ENCODE assay signal across 10 mouse cellular contexts in genomic region chr1:127338833-127339487, GRCm38 (mm10).
DNase-seq lines count a peak whose midpoint lies in the region; ATAC-seq and TF ChIP-seq lines count a peak whose summit lies in the region.
"Had no signal": no experiment of that assay in that cellular context is flagged by ENCODE, and none has a peak within 500 bp of the region (broad histone marks: within the 10 kb centered on the region; RNA-seq: fewer than 3 reads in every experiment).

No protein-coding gene starts in this region.

- no peaks in the 10 kb centered on the region for H3K27me3 ChIP-seq in hindbrain, embryonic 15.5 days
- no peaks in the 10 kb centered on the region for H3K27me3 ChIP-seq in hindbrain, embryonic 11.5 days (ENCODE audit: control insufficient read depth, insufficient read depth, low read length)
- no peaks in the 10 kb centered on the region for H3K27me3 ChIP-seq in stomach, postnatal 0 days (ENCODE audit: control insufficient read depth, insufficient read depth, low read length)

- H3K36me3 ChIP-seq in hindbrain, embryonic 15.5 days, result no peaks in the 10 kb centered on the region
- no peaks in the 10 kb centered on the region for H3K36me3 ChIP-seq in hindbrain, embryonic 11.5 days (ENCODE audit: control insufficient read depth, insufficient read depth, low read length)
- no peaks in the 10 kb centered on the region for H3K36me3 ChIP-seq in stomach, postnatal 0 days (ENCODE audit: control insufficient read depth, insufficient read depth, low read length)

- DNase-seq in hindbrain, embryonic 11.5 days (ENCODE audit: low spot score), result no peak
- peak; percentile 80 for DNase-seq in brain, embryonic 14.5 days (ENCODE audit: low read depth)
- DNase-seq in gastrocnemius, adult 8-10 months (ENCODE audit: low spot score in 2 of 2), result peak; percentile 51 to 70
- peak; percentile 69 for DNase-seq in kidney, postnatal 36 days
- no peak for DNase-seq in stomach, postnatal 0 days (ENCODE audit: low spot score)
- no peak for DNase-seq in thymus, postnatal 25 days
- no peak for DNase-seq in spleen, adult 18-20 months
- DNase-seq: lung, postnatal 10 days had no signal

- H3K4me1 ChIP-seq in hindbrain, embryonic 15.5 days (replicated peaks), result peaks cover 23% of the 10 kb centered on the region
- no peaks in the 10 kb centered on the region; the same call in 1 of the 2 replicates for H3K4me1 ChIP-seq in hindbrain, embryonic 11.5 days (replicated peaks; ENCODE audit: control insufficient read depth, insufficient read depth, low read length)
- no peaks in the 10 kb centered on the region for H3K4me1 ChIP-seq in stomach, postnatal 0 days (replicated peaks; ENCODE audit: control insufficient read depth, insufficient read depth)

- H3K27ac ChIP-seq in hindbrain, embryonic 15.5 days (replicated peaks), result peak overlapping the region; percentile 27
- no peak overlapping the region for H3K27ac ChIP-seq in hindbrain, embryonic 11.5 days (ENCODE audit: low read depth, low read length)
- H3K27ac ChIP-seq in stomach, postnatal 0 days (replicated peaks), result no peak overlapping the region
- H3K27ac ChIP-seq: kidney, postnatal 0 days had no signal

- TF ChIP-seq POLR2A in brain, embryonic 14.5 days (IDR thresholded peaks at IDR 0.05; ENCODE audit: borderline replicate concordance, extremely low read depth, insufficient read depth, insufficient read length, poor library complexity, severe bottlenecking), result no peak

- H3K4me2 ChIP-seq in hindbrain, embryonic 15.5 days, result no peak overlapping the region
- no peak overlapping the region for H3K4me2 ChIP-seq in hindbrain, embryonic 11.5 days (replicated peaks; ENCODE audit: low read depth, low read length)
- H3K4me2 ChIP-seq in stomach, postnatal 0 days (replicated peaks; ENCODE audit: low read depth), result no peak overlapping the region

- no peak for TF ChIP-seq CTCF in brain, embryonic 14.5 days (IDR thresholded peaks at IDR 0.05; ENCODE audit: borderline replicate concordance, extremely low read depth, insufficient read depth, insufficient read length)
- TF ChIP-seq CTCF in stomach, postnatal 0 days (IDR thresholded peaks at IDR 0.05; ENCODE audit: low read depth), result no peak

- peak; percentile 71 for ATAC-seq in hindbrain, embryonic 15.5 days (ENCODE audit: low FRiP score, low read depth)
- ATAC-seq in hindbrain, embryonic 11.5 days (ENCODE audit: low FRiP score), result no peak
- no peak for ATAC-seq in stomach, postnatal 0 days (ENCODE audit: low FRiP score, low TSS enrichment)

- no peak overlapping the region for H3K9ac ChIP-seq in hindbrain, embryonic 15.5 days
- no peak overlapping the region for H3K9ac ChIP-seq in hindbrain, embryonic 11.5 days (ENCODE audit: low read depth, low read length)
- no peak overlapping the region for H3K9ac ChIP-seq in stomach, postnatal 0 days (ENCODE audit: low read length)

- H3K4me3 ChIP-seq in hindbrain, embryonic 15.5 days, result no peak overlapping the region
- no peak overlapping the region for H3K4me3 ChIP-seq in hindbrain, embryonic 11.5 days (ENCODE audit: low read depth, low read length)
- no peak overlapping the region for H3K4me3 ChIP-seq in stomach, postnatal 0 days (ENCODE audit: low read depth, low read length)

- no peaks in the 10 kb centered on the region for H3K9me3 ChIP-seq in hindbrain, embryonic 15.5 days
- H3K9me3 ChIP-seq in hindbrain, embryonic 11.5 days (ENCODE audit: control insufficient read depth, low read length), result no peaks in the 10 kb centered on the region
- no peaks in the 10 kb centered on the region for H3K9me3 ChIP-seq in stomach, postnatal 0 days (ENCODE audit: control insufficient read depth, low read length)

- TF ChIP-seq EP300 in stomach, postnatal 0 days (optimal IDR thresholded peaks at IDR 0.05), result no peak

- 38% methylated on average over 9 of the region's 9 CpGs for WGBS in hindbrain, embryonic 15.5 days
- WGBS in hindbrain, embryonic 11.5 days, result 69% methylated on average over 9 of the region's 9 CpGs
- 43% methylated on average over 9 of the region's 9 CpGs for WGBS in stomach, postnatal 0 days

Comparison
In these comparisons a context has a peak if more than half of its experiments do, and no peak if none do; other contexts are left out.
1. DNase-seq: peak in brain, embryonic 14.5 days (single experiment), gastrocnemius, adult 8-10 months (2 of 2) and kidney, postnatal 36 days (2 of 2); none in hindbrain, embryonic 11.5 days (single experiment), stomach, postnatal 0 days (single experiment), thymus, postnatal 25 days (single experiment) and spleen, adult 18-20 months (0 of 2).